Mouse (Mus musculus): ENCODE measurements around the gene Csde1. TPM values are rescaled to one million over a fixed set of nuclear protein-coding genes. Genes with fewer than 3 reads are reported as not detected.
A peak's percentile ranks its signal among the peaks of the same experiment; 100 is the strongest.

The Csde1 gene
- polyA plus RNA-seq, 1 experiment from 2014 or later: 433 TPM

- peak; percentile 89 for DNase-seq (ENCODE audit: extremely low spot score, low spot score)
- no peaks in the 10 kb centered on the region for H3K9me3 ChIP-seq
- peak within 1 kb of the TSS; percentile 81 for H3K27ac ChIP-seq
- peak within 1 kb of the TSS; percentile 75 for H3K4me3 ChIP-seq
- WGBS: 2% methylated on average over 72 of the region's 72 CpGs
- H3K36me3 ChIP-seq (replicated peaks): no peaks in the 10 kb centered on the region
- peaks cover 46% of the 10 kb centered on the region for H3K27me3 ChIP-seq (ENCODE audit: poor library complexity, severe bottlenecking)
- H3K4me1 ChIP-seq: peaks cover 13% of the 10 kb centered on the region
Measured at GRCm38 (mm10) chr3:103102454-103103390, 82.5 kb downstream of the Csde1 start, which contains the start of gene Dennd2c. Dennd2c (plus strand) TSS chr3:103102604.

Other genes with a start within 250 kb of the Csde1 start
- 0.05 and 0.10 TPM in 2 replicates for gene Tshb, start 237.7 kb upstream of the Csde1 start, polyA plus RNA-seq (2016; fragmentation: Nextera tagmentation; extraction: Ambion mirVana)
- not detected in 2 replicates for gene Sycp1, start 84.3 kb upstream of the Csde1 start, polyA plus RNA-seq (2016; fragmentation: Nextera tagmentation; extraction: Ambion mirVana)
- 0.07 and 0.11 TPM in 2 replicates for gene Nr1h5, start 56.3 kb upstream of the Csde1 start, polyA plus RNA-seq (2016; fragmentation: Nextera tagmentation; extraction: Ambion mirVana)
- 68.2 and 78.0 TPM in 2 replicates for gene Sike1, start 24.7 kb upstream of the Csde1 start, polyA plus RNA-seq (2016; fragmentation: Nextera tagmentation; extraction: Ambion mirVana)
- 162 and 163 TPM in 2 replicates for gene Nras, start 37.9 kb downstream of the Csde1 start, polyA plus RNA-seq (2016; fragmentation: Nextera tagmentation; extraction: Ambion mirVana)
- not detected in 2 replicates for gene Ampd1, start 53.6 kb downstream of the Csde1 start, polyA plus RNA-seq (2016; fragmentation: Nextera tagmentation; extraction: Ambion mirVana)
- gene Dennd2c, start 82.2 kb downstream of the Csde1 start, polyA plus RNA-seq (2016; fragmentation: Nextera tagmentation; extraction: Ambion mirVana): 1.8 and 2.3 TPM in 2 replicates
- gene Bcas2, start 151.2 kb downstream of the Csde1 start, polyA plus RNA-seq (2016; fragmentation: Nextera tagmentation; extraction: Ambion mirVana): 244 and 253 TPM in 2 replicates